8 mouse cellular contexts compared by ENCODE assay signal in genomic region chr11:74925577-74926387, GRCm38 (mm10). TPM values are rescaled to one million over a fixed set of nuclear protein-coding genes. Genes with fewer than 3 reads are reported as not detected.
A peak's percentile ranks its signal among the peaks of the same experiment; 100 is the strongest.
DNase-seq lines count a peak whose midpoint lies in the region; ATAC-seq lines count a peak whose summit lies in the region.

TSS of gene Smg6 (plus strand) at chr11:74925823.
TSS of gene Srr (minus strand) at chr11:74925948.

- H3K27ac ChIP-seq in lung, embryonic 16.5 days (ENCODE audit: low read length): peak within 1 kb of the TSS; percentile 99

- peak; percentile 80 for DNase-seq in MEL-GATA-1-ER (ENCODE audit: extremely low read depth, low read depth)
- DNase-seq in cerebellum, adult 8-10 months: peak; percentile 90
- peak; percentile 96 for DNase-seq in forelimb bud, embryonic 11.5 days (ENCODE audit: low read depth, low spot score)
- DNase-seq in layer of hippocampus, adult 9-10 months (ENCODE audit: low spot score): peak; percentile 71
- DNase-seq in ovary, postnatal 10 days (ENCODE audit: low spot score): peak; percentile 85
- peak; percentile 92 to 95 for DNase-seq in thymus, postnatal 10 days (ENCODE audit: low spot score in 2 of 2)

- no peaks in the 10 kb centered on the region for H3K27me3 ChIP-seq in lung, embryonic 16.5 days (ENCODE audit: control insufficient read depth, insufficient read depth, low read depth, low read length)

- WGBS in lung, embryonic 16.5 days: under 1% methylated on average over 53 of the region's 88 CpGs

- peak within 1 kb of the TSS; percentile 99 for H3K4me3 ChIP-seq in lung, embryonic 16.5 days (ENCODE audit: low read length)

- peaks cover 7% of the 10 kb centered on the region for H3K36me3 ChIP-seq in lung, embryonic 16.5 days (ENCODE audit: control insufficient read depth, insufficient read depth, low read length)

- H3K4me2 ChIP-seq in lung, embryonic 16.5 days (ENCODE audit: low read depth, low read length): peak within 1 kb of the TSS; percentile 71

- peaks cover 15% of the 10 kb centered on the region; the same call in 1 of the 2 replicates for H3K4me1 ChIP-seq in lung, embryonic 16.5 days (replicated peaks; ENCODE audit: control insufficient read depth, insufficient read depth, low read length)

- peak within 1 kb of the TSS; percentile 99 for H3K9ac ChIP-seq in lung, embryonic 16.5 days (ENCODE audit: low read length)

- ATAC-seq in hematopoietic stem cell, adult 5-6 weeks (replicated peaks in 1 of 2; ENCODE audit: insufficient read depth in 1 of 2, low FRiP score in 2 of 2, low TSS enrichment in 1 of 2, low read depth in 1 of 2, poor library complexity in 2 of 2, severe bottlenecking in 2 of 2): peak; percentile 74 to 91
- peak; percentile 98 for ATAC-seq in lung, embryonic 16.5 days (ENCODE audit: low read depth)

- H3K9me3 ChIP-seq in lung, embryonic 16.5 days (ENCODE audit: control insufficient read depth, low read length): no peaks in the 10 kb centered on the region

RNA-seq across cellular contexts. Expression of gene Smg6, which starts in this region (rescaled TPM):
- 59.6 and 87.5 TPM in 2 replicates for total RNA-seq in hematopoietic stem cell, adult 5-6 weeks (2017)
- polyA plus RNA-seq in lung, embryonic 16.5 days (2015; fragmentation: Nextera tagmentation; extraction: Ambion mirVana): 15.6 and 17.0 TPM in 2 replicates

RNA-seq across cellular contexts. Expression of gene Srr, which starts in this region (rescaled TPM):
- 8.5 and 9.0 TPM in 2 replicates for total RNA-seq in hematopoietic stem cell, adult 5-6 weeks (2017)
- polyA plus RNA-seq in lung, embryonic 16.5 days (2015; fragmentation: Nextera tagmentation; extraction: Ambion mirVana): 20.7 and 21.4 TPM in 2 replicates

Comparison
In these comparisons a context has a peak if more than half of its experiments do, and no peak if none do; other contexts are left out.
1. Peak in every context shown above with its lines: DNase-seq, ATAC-seq, H3K4me3 ChIP-seq and H3K27ac ChIP-seq.